Mouse (Mus musculus): ENCODE results near the gene Cd151. TPM values are rescaled to one million over a fixed set of nuclear protein-coding genes. Genes with fewer than 3 reads are reported as not detected.
A peak's percentile ranks its signal among the peaks of the same experiment; 100 is the strongest.

The Cd151 gene
- total RNA-seq (2021) = 100 to 1,000 TPM; 299 to 300 TPM

DNA sequence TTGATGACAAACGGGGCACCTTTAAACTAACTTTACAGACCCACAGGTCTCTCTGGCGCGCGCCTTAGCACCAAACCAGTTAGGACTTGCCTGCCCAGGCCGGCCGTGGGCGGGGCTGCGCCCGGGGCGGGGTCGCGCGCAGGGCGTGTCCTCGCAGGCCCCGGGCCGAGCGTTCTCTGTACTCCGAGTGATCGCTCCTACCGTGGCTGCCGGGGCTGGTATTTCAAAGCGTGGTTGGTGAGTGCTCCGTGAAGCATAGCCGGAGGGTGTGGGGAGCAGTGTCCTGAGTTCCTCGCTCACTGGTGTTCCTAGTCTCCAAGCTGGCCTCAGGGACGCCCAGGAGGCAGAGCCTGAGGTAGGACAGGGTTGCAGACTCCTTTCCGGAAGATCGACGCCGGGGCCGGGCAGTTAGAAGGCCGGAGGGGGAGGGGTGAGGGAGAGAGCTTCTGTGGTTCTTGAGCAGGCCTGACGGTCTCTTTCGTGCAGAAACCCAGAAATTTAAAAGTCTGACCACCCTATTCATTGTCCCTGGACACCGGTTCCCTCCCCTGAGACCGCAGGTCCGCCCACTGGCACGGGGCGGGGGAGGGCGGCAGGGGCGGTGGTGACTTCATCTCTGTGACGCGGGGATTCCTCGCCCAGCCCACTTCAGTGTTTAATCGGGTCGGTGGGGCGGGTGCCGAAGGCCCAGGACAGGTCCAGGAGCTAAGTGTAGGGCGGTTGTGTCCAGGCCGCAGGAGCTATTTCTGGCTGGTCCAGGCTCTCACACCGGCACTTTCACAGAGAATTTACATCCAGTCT, at the start of gene Cd151:
Gene Cd151 (plus strand): TSS at position 163 of the 801 bp plus-strand sequence.
- intact Hi-C loops (cut with DNase I) = loop anchor here (1.0 to 10.0 kb wide), 2 partner anchors 12 to 523 kb away; partner anchors contain the start of genes Pgghg and Pnpla2
- peak; percentile 90 to 92 for DNase-seq

DNA sequence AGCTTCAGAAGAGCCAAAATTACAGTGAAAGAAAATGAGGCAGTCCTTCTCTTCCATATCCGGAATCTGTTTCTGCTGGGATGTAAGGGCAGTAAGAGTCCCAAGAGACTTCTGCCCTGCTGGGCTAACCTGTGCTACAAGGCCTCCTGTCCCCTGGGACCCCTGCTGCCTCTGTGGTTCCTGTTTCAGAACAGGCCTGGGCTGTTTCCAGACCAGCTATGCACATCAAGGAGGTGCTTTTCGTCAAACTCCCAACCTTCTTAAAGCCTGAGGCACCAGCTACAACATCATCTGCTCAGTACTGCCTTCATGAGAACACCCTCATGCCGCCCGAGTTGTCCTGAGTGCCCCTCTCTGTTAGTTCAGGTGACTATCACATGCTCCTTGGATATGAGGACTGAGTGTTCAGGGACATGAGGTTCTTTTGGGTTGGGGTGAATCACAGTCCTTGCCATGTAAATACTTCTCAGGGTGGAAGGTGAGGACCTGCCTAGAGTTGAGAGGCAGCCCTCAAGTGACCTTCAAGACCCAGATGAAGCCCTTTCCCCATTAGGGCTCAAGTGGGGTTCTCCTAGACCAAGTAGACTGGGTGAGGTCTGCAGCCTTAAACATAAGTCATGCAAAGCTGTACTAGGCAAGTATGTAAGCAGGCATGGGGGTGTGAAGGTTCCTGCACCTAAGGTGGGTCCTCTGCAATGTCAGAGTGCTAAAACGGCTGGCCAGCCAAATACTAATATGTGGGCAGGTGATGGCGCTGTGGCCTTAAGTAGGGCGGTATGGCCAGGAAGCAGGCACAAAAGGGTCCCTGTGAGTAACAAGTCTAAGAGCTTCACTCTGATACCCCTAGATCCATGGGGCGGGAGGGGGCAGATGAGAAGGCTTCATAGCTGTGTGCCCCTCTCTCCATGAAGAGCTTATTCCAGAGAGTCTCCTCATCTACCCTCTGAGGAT, 49.2 kb upstream of the Cd151 start:
- intact Hi-C loops (cut with DNase I) = no loop called here
- no peak for DNase-seq

DNA sequence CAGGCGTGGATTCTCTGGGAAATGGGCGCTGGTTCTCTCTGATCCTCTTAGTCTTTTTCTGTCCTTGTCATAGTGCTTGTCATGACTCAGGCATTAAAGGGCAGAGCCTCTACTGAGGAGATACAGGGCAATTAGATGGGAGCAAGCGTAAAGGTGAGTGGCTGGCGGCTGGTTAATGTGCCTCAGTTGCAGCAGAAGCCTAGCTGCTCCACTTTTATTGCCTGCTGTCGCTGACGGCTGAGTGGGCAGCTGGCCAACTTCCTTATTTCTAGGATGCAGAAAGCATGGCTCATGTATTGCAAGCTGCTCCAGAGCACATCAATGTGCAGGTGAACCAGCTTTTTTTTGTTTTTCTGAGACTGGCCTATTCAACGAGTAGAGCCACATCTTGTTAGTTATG, 48.2 kb upstream of the Cd151 start:
- intact Hi-C loops (cut with DNase I) = no loop called here

DNA sequence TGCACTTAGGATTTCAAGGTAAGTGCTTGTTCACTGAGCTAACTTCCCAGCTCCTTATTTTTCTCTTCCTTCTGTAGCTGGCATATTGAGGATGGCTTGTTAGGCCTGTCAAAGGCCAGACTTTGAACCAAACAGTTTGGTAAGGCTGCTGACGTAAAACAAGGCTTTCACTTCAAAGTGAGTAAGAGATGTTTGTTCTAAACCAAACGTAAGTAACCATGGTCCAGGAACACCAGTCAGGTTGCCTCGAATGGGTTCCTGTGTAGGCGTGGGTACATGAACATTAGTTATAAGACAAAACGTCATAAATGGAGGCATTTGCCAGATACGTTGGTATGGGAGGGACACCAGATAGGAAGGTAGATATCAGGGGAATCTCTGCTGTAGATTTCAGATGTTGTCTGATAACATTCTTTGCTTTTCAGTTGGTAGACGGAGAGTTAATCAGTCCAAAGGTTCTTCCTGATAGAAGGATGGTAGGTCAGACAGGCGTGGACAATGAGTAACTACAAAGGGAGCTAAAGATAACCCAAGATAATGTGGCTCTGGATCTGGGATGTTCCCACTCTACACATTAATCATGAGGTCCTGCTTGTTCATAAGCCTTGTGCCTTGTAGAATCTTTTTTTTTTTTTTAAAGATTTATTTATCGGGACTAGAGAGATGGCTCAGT, 47.0 kb upstream of the Cd151 start:
- no peak for DNase-seq
- intact Hi-C loops (cut with DNase I) = no loop called here

More for the DNA sequence above, 48.2 kb upstream of the Cd151 start:
- no peak for DNase-seq

DNA sequence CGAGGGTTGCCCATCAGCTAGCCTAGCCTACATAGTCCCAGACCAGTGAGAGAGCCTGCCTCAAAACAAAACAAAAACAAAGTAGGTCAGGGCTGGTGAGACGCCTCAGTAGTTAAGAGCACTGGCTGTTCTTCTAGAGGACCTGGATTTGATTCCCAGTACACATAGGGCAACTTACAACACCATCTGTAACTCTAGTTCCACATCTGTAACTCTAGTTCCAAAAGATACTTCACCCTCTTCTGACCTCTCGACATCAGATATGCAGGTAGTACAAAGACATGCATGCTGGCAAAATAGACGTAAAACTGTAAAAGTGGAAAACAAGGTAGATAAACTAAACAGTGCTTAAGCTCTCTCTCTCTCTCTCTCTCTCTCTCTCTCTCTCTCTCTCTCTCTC, 43.4 kb upstream of the Cd151 start:
- intact Hi-C loops (cut with DNase I) = no loop called here

DNA sequence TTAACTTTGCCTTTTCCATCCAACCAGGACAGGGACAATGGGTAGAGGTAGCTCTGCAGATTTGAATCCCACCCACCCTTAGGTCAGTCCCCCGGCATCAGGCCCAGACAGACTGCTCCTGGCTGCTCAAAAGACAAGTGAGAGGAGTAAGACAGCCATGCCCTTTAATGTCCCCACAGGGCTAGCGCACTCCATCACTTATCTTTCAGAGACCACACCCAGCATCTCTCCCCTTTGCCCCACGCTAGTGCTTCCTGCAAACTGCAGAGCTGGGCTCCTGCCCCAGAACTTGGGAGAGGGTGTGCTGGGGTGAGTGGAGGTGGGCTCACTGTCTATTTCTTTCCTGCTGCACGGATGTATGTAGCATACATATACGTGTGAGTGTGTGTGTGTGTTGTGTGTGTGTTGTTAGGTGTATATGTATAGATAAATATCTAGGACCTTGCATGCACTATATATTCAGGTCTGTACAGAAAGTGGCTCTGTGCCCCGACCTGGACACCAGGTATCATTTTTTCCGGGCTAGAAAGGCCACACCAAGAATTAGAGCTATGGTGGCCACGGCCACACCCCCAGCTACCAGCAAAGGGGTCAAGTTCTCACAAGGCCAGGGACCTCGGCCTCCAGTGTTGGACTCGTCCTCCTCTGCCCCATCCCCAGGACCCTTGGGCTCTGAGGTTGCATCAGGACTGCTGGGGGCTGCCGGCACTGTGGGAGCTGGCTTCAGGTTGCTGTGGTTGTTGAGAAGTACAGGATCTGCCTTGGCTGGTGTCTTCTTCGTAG, 40.1 kb upstream of the Cd151 start:
- intact Hi-C loops (cut with DNase I) = no loop called here
- DNase-seq = no peak

More for the DNA sequence above, 43.4 kb upstream of the Cd151 start:
- DNase-seq = no peak

DNA sequence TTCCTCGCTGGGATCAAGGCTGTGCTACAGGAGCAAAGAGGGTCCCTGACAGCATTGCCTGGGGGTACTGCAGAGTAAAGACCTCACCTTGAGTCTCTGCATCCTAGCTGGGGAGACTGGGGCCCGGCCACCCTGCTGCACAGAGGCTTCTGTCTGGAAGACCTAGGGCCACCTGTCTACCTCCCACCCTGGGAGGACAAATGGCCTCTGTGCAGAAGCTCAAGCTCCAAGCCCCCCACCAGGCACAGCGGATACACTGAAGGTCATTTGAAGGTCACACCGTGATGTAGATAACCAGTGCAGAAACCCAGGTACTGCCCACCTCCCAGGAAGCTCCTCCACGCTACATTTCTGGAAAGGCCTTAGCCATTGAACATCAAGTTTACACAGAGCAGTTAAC, 38.5 kb upstream of the Cd151 start:
- DNase-seq = no peak
- intact Hi-C loops (cut with DNase I) = no loop called here

DNA sequence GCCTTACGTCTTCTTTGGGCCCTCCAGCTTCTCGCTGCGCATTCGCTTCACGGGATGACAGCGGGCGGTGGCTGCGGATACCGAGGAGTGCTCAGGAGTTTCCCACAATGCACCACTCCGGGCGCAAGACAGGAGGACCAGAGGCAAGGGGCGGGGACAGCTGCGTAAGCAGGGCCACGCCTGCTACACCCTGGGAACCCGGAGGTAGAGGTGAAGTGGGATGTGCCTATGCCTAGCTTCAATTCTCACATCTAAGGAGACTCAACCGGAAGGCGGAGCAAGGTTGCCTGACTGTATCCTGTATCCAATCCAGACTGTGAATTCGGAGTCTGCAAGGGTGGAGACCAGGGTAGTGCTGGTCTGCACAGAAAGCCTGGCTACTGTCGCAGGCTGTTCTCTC, 37.9 kb upstream of the Cd151 start, which contains the start of gene Cend1:
Gene Cend1 (minus strand): TSS at position 182 of the 400 bp plus-strand sequence.
- intact Hi-C loops (cut with DNase I) = no loop called here
- DNase-seq = peak; percentile 41 to 47

DNA sequence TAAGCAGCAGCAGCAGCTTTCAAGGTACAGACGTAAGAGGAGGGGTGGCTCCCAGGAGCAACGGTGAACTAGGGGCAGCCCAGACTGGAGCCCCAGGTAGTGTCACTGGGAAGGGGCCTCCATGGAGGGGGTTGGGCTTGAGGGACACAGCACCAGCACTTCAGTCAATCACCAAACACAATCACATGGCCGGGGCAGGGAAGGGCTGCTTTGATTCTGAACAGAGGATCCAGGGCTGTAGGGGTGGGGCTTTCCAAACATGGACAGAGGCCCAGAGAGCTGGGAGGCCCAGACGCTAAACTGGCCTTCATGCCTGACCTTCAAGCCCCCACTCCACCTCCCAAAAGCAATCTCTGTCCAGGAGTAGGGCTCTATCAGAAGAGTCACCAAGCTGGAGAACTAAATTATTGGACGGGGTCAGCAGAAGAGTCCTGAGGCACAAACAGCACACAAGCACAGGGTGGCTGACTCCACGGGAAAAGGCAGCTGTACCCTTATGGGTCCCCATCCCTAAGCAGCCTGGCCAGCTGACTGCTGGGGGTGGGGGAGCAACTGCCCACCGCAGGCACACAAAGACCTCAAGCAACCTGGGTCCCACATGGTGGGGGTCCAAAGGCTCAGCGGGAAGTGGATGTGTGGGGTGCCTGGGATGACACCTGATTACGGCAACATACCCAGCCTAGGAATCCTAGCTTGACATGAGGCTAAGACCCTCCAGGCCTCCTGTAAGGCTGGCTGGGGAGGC, 37.2 kb upstream of the Cd151 start:
- no peak for DNase-seq
- intact Hi-C loops (cut with DNase I) = no loop called here

DNA sequence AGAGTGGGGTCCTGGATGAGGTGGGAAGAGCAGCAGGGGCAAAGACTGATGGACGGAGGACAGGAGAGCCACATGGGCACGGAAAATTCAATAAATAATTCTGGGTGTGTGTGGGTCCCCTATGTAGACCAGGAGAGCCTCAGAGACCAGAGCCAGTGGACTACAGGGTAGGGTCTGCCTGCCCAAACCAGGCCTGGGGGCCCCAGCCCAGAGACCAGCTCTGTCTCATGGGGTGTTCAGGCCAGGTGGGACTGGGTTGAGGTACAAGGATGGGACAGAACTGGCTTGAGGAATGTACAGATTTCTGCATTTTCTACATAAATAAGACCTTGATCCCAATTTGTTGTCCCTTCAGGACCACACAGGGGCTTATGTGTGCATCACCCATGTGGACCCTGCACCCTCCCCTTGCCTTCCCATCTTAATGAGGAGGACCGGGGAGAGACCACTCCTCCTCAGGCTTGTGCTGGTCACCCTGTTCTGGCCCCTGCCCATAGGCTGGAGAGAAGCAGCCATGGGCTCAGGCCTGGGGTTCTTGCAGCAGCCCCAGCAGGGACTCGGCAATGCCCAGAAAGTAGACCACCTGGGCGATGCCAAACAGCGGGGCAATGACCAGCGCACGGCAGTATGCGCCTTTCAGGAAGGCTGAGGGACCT, 36.5 kb upstream of the Cd151 start:
- intact Hi-C loops (cut with DNase I) = no loop called here
- DNase-seq = no peak

DNA sequence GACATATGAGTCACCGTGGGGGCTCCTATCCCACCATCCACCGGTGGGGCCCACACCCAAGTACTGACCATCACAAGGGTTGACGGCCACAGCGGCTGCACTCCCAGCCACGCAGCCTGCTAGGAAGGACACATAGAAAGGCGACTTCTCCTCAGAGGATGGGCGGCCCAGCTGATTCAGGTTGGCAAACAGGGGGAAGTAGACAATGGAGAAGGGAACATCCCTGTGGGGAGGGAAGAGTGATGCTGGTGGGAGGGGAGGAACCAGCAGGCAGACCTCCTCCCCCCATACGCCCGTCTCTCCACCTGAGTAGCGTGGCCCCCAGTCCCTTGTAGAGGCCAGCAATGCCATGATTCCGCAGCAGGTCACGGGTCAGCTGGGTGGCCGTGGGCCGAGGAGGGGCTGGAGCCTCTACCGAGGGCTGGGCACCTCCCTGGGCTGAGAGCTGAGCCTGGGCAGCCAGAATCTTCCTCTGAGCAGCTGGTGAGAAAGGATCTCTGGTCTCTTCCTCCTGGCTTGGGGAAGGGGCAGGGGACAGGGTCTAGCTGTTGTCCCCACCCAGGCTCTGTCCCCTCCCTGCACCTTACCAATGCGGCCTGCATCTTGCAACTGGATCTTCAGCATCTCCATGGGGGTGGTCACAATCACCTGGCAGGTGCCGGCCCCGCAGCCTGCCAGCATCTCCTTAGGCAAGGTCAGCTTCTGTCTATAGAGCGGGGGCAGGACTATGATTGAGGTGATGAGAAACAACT, 35.6 kb upstream of the Cd151 start:
- intact Hi-C loops (cut with DNase I) = no loop called here
- DNase-seq = no peak

DNA sequence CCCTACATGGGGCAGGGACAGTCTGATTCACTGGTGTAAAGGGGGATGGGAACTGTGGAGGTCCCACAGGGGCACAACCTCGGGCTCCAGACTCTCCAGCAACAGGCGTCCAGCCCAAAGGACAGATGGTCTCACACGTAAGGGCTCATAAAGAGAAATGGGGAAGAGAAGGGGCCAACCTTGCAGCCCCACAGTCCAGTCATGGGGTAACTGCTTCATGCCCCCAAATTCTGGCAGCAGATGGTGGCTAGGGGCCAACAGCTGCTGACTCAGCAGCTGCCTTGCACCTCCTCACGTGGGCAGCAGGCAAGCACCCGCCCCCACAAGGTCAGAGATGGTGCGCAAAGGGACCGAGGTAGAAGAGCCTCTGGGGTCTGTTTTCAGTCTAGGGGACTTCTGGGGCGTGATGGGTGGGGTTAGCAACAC, 35.0 kb upstream of the Cd151 start:
- DNase-seq = peak in 1 of 2 experiments; percentile 58
- intact Hi-C loops (cut with DNase I) = no loop called here

DNA sequence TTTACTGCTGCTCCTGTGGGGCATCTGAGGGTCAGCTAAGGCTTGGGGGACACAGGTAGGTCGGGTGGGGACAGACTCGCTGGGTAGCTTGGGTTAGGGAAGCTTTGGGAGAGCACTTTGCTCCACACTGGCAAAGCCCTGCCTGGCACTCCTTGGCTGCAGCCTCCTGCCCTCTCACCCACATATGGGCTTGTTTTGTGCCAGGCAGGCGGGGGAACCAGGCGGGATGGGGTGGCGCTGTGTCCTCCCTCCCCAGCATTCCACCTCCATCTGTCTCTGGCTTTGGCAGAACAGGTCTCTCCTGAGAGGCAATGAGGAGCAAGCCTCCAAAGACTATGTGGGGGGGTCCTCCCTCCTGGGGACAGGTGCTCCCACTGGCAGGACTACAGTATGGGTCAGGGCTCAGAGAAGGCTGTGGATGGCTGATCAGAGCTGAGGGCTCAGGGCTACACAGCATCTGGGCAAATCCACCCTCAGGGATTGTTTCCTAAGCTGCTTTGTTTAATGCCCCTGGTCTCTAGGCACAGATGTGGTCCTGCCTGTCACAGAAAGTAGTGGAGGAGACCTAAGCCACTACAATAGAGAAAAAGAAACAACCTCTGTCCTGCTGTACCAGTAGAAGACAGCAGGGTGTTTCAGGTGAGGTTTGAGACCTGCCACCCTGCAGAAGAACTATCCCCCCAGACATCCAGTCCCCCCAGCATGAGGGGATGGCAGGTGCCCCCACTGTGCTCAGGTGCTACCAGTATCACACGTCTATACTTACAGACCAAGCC, 34.3 kb upstream of the Cd151 start:
- intact Hi-C loops (cut with DNase I) = no loop called here

DNA sequence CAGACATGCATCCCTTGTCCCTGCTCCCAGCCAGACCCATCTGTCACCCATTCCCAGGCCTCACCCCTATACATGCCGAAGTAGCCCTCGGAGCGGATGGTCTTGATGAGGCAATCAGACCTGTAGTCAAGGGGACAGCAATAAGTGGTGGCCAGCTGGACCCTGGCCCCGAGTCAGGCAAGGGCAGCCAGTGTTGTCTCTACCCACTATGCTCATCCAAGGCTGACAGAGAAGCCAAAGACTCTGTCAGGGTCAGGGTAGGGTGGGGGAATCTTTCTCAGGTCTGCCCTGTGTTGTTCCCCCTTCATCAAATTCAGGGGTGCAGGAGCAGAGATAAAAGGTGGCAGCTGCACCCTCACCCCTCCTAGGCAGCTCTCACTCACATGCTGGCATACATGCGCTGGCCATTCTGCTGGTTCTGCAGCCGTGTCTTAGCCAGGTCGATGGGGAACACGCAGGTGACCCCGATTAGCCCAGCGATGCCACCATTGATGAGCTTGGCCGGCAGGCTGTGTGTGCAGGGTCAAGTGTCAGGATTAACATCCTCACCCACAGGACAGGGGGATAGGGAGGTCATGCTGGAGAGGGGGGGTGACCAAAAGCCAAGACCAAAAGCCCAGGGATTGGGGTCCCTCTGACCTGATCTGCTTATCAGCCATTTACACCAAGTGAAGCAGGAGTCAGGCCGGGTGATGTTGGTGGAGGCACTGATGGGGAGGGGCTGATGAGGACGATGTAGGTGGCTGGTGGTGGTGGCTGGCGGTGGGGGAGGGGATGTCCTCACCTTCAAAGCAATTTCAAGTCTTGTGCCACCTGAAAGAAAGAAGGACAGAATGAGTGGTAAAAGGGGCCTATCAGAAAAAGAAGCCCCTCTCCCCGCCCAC, 33.4 kb upstream of the Cd151 start:
- intact Hi-C loops (cut with DNase I) = no loop called here

More for the DNA sequence above, 34.3 kb upstream of the Cd151 start:
- peak in 1 of 2 experiments; percentile 62 for DNase-seq

DNA sequence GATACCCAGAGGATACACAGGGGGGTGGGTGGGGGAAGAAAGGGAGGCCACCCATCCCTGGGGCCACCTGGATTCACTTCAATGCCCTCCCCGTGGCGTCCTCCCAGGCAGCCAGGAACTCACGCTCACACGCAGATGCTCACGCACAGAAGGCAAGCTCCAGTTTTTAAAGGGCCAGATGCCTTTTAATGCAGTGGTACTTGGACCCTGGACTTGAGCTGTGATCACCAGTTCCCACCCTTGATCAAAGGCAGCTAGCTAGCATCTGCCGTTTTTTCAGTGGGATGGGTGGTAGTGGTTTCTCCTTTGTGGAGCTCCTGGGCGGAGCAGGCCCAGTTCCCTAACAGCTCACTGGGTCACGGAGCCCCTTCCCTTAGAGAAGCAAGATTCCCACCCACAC, 32.7 kb upstream of the Cd151 start:
- intact Hi-C loops (cut with DNase I) = no loop called here
- DNase-seq = peak; percentile 39 to 53

More for the DNA sequence above, 33.4 kb upstream of the Cd151 start:
- no peak for DNase-seq

All from heart, postnatal 36 days (tissue).